Mouse (Mus musculus) adrenal gland, postnatal 14 days (tissue): ENCODE data around the gene Hist1h2ao. TPM values are rescaled to one million over a fixed set of nuclear protein-coding genes. Genes with fewer than 3 reads are reported as not detected.
"Not testable (repeated sequence)": the region's sequence is repeated elsewhere in the genome, so short reads cannot be mapped to it uniquely, and the experiment has no call there.

Source experiments
- DNase-seq: peaks from one replicate; pipeline ENCODE4 v3.0.0; 2021; ENCODE audit warnings: mixed read lengths
- long read RNA-seq, 2 experiments: library from polyadenylated mRNA; stranded (forward); transcript quantifications; one replicate each; pipeline ENCODE4 v2.0.0; 2021
- total RNA-seq: library from RNA; stranded (reverse); gene quantifications from 2 replicates; pipeline ENCODE4 v1.2.3, GENCODE M21; 2021

Gene Hist1h2ao
- not detected in 2 replicates for total RNA-seq
- long read RNA-seq, experiment 1, transcript Hist1h2ao-201 (1 exons, 480 nt) = major isoform, 11 of 11 reads
- long read RNA-seq, experiment 1, partial matches to known transcripts = 0 of 11 reads
- long read RNA-seq, experiment 1, other reads (novel, unspliced or antisense) = 0 of 11 reads
- long read RNA-seq, experiment 2, transcript Hist1h2ao-201 (1 exons, 480 nt) = major isoform, 7 of 7 reads
- long read RNA-seq, experiment 2, partial matches to known transcripts = 0 of 7 reads
- long read RNA-seq, experiment 2, other reads (novel, unspliced or antisense) = 0 of 7 reads

DNA sequence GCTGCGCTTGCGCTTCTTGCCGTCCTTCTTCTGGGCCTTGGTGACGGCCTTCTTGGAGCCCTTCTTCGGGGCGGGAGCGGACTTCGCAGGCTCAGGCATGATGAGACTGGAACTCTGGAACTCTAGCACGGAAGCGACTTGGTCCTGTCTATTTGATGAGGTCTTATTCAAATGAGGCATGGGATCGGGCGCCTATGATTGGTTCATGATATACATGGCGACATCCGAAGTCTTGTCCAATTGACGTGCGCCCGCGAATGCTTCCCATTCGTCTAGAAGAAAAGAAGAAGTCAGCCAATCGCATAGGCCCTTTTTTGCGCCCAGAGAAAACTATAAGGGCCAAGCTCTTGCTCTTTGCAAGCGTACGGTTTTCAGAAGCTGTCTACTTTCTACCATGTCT is at the start of gene Hist1h2ao, which contains the start of gene Hist1h2bq:
Hist1h2ao (plus strand) TSS at position 393 of the 400 bp plus-strand sequence.
Hist1h2bq (minus strand) TSS at position 125 of the 400 bp plus-strand sequence.
- DNase-seq = not testable (repeated sequence)

GRCm38 (mm10) chr13:21778814-21779766 is 31.2 kb upstream of the Hist1h2ao start:
- peak; percentile 80 for DNase-seq

- peak; percentile 84 for DNase-seq
These were observed 30.2 kb upstream of the Hist1h2ao start, which contains the start of gene Hist1h1b for GRCm38 (mm10) chr13:21779767-21780731. Hist1h1b (minus strand) TSS chr13:21780625.

DNA sequence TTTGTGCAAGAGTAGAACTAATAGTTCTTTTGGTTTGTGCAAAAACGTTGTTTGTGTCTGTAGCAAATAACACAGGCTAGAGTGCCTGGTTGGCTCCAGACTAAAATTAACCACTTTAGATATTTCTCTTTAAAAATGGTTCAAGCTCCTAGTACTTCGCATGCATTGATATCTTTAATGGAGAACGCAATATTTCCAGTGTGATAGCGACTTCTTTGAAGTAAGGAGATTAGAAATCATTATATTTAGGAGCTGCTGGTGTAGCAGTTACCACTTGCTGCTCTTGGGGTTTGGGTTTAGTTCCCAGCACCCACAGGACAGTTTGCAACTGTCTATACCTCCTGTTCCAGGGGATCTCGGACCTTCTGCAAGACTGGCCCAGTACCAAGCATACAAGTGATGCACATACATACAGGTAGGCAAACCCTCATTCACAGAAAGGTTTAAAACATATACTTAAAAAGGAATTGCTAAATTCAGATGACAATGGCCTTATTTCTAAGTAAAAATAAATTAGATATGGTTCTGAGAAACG is 29.2 kb upstream of the Hist1h2ao start:
- no peak for DNase-seq

- DNase-seq = no peak
These were observed 28.6 kb upstream of the Hist1h2ao start for GRCm38 (mm10) chr13:21781639-21782038.

- DNase-seq = not testable (repeated sequence)
These were observed 27.7 kb upstream of the Hist1h2ao start for GRCm38 (mm10) chr13:21782361-21783254.

DNA sequence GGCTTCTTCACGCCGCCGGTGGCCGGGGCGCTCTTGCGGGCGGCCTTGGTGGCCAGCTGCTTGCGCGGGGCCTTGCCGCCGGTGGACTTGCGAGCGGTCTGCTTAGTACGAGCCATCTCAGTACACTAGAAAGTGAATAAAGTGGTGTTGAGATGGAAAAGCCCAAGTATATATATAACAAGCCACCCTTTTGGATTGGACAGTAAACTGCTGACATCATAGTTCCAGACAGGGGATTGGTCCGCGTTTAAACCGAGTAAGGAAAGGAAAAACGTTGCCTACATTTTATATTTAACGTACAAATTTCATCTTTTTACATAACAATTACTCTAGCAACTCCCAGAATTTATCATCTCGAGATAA is 27.0 kb upstream of the Hist1h2ao start, which contains the start of gene Hist1h3i:
Hist1h3i (minus strand) TSS at position 116 of the 363 bp plus-strand sequence.
- DNase-seq = peak; percentile 66

GRCm38 (mm10) chr13:21783734-21784161 is 26.5 kb upstream of the Hist1h2ao start:
- DNase-seq = peak; percentile 48

GRCm38 (mm10) chr13:21784311-21784710 is 26.0 kb upstream of the Hist1h2ao start:
- no peak for DNase-seq

- DNase-seq = no peak
These were observed 23.9 kb upstream of the Hist1h2ao start for GRCm38 (mm10) chr13:21786189-21786898.

GRCm38 (mm10) chr13:21786899-21787629 is 23.2 kb upstream of the Hist1h2ao start, which contains the start of the genes Hist1h2an and Hist1h2bp:
Hist1h2an (minus strand) TSS chr13:21787218.
Hist1h2bp (plus strand) TSS chr13:21787461.
- DNase-seq = peak; percentile 90

- no peak for DNase-seq
These were observed 22.3 kb upstream of the Hist1h2ao start for GRCm38 (mm10) chr13:21787760-21788593.

- no peak for DNase-seq
These were observed 20.3 kb upstream of the Hist1h2ao start for GRCm38 (mm10) chr13:21789925-21790324.

DNA sequence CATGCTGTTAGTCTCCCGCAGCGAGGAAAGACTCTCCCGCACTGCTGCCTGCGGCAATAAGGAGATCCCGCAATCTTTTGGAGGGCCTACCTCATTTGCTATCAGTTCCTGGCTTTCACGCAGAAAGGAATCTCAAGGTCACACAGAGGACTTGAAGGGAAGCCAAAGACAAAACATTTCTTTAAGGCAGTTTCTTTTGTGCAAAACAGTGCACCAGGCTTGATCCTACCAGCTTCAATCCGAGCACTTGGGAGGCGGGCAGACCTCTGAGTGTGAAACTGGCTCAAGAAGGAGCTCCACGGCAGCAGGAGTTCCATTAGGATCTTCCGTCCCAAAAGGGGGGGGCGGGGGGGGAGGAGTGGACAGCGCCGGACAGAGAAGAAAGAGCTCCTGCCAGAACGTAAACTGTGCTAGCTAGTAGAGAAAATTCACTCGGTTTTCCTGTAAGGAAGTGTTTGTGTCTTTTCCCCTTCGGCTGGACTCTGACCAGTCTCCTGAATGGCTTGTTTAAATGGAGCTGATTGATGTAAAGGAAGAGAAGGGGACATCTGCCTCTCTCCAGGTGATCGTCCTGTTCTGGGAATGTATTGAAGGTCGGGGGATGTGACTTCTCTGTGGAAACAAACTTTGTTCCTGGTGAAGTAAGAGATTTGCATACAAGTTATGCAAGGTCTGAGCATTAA is 19.5 kb upstream of the Hist1h2ao start:
- peak; percentile 12 for DNase-seq

- DNase-seq = no peak
These were observed 14.7 kb upstream of the Hist1h2ao start for GRCm38 (mm10) chr13:21795584-21795983.

DNA sequence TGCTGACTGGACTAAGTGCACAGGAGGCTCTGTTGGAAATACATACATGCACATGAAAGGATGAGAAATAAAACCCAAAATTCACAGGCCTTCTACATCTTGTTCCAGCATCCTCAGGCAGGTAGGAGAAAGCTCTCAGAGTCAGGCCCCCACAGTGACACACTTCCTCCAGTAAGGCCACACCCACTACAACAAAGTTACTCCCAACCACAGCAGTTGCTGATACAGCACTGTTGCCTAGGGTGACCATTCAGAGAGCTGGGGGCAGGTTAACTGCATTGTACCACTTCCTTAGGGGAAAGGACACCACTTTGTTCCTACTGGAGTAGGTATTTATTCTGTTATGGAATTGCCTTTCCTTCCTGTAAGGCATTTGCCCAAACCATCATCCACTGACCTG is 13.1 kb upstream of the Hist1h2ao start:
- DNase-seq = not testable (repeated sequence)

- not testable (repeated sequence) for DNase-seq
These were observed 7.2 kb upstream of the Hist1h2ao start for GRCm38 (mm10) chr13:21803058-21803457.
